Comparison of ENCODE assay signal across 9 mouse cellular contexts in the genomic region with DNA sequence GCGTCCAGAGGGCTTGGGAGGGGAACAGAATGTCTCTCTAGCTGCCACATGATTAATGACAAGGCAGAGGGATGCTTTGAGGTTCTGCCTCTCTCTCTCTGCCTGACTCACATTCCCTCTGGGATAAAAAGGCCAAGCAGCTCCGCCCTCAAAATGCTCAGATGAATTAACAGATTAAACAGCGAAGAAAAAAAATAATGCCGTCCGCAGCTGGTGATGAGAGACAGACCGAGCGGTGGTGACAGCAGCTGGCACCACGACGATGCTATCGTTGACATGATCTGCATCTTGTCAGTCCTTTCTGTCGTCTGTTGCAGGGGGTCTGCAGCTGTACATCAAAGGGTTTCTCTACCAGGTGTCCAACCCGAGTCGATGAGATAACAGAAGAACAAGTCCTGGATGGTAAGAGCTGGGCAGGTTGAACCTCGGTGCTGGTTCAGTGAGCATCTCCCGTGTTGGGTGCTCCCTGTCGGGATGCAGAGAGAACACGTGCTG.
DNase-seq lines count a peak whose midpoint lies in the region; ATAC-seq and TF ChIP-seq lines count a peak whose summit lies in the region.
"Had no signal": no experiment of that assay in that cellular context is flagged by ENCODE, and none has a peak within 500 bp of the region (broad histone marks: within the 10 kb centered on the region; RNA-seq: fewer than 3 reads in every experiment).

No protein-coding gene starts in this region.

- H3K9ac ChIP-seq in kidney, postnatal 0 days (ENCODE audit: low read depth, low read length) = no peak overlapping the region
- no peak overlapping the region for H3K9ac ChIP-seq in forebrain, postnatal 0 days
- no peak overlapping the region for H3K9ac ChIP-seq in neural tube, embryonic 12.5 days

- no peak for TF ChIP-seq CTCF in kidney, postnatal 0 days (IDR thresholded peaks at IDR 0.05; ENCODE audit: low read depth)
- TF ChIP-seq CTCF in forebrain, postnatal 0 days (IDR thresholded peaks at IDR 0.05; ENCODE audit: low read depth) = no peak

- no peak overlapping the region for H3K27ac ChIP-seq in kidney, postnatal 0 days
- H3K27ac ChIP-seq in forebrain, postnatal 0 days (ENCODE audit: low read depth, low read length) = no peak overlapping the region
- no peak overlapping the region for H3K27ac ChIP-seq in neural tube, embryonic 12.5 days
- H3K27ac ChIP-seq: layer of hippocampus, adult 2 months had no signal

- peak; percentile 66 for DNase-seq in kidney, postnatal 0 days (ENCODE audit: low spot score)
- no peak for DNase-seq in kidney, adult 9 months
- DNase-seq in brain, adult 2 months (ENCODE audit: low read depth, low spot score) = peak; percentile 28
- peak; percentile 39 for DNase-seq in forebrain, postnatal 0 days
- no peak for DNase-seq in B cell, adult 2 months

- no peak overlapping the region for H3K4me2 ChIP-seq in kidney, postnatal 0 days (ENCODE audit: low read length)
- H3K4me2 ChIP-seq in forebrain, postnatal 0 days (ENCODE audit: low read depth) = no peak overlapping the region
- peak overlapping the region; percentile 34; the same call in 1 of the 2 replicates for H3K4me2 ChIP-seq in neural tube, embryonic 12.5 days (replicated peaks)

- ATAC-seq in kidney, postnatal 0 days (replicated peaks; ENCODE audit: low FRiP score, low read depth) = no peak
- ATAC-seq in forebrain, postnatal 0 days = peak; percentile 78
- ATAC-seq in neural tube, embryonic 12.5 days (ENCODE audit: low FRiP score, low read depth) = no peak; the same call in 1 of the 2 replicates
- ATAC-seq in CD4-positive, CD25-positive, alpha-beta regulatory T cell, adult 4 months = no peak
- ATAC-seq: intestine, embryonic 16.5 days had no signal

- 37% methylated on average over 17 of the region's 17 CpGs for WGBS in kidney, postnatal 0 days
- 44% methylated on average over 17 of the region's 17 CpGs for WGBS in forebrain, postnatal 0 days
- WGBS in neural tube, embryonic 12.5 days = 60% methylated on average over 17 of the region's 17 CpGs

- no peak overlapping the region for H3K4me3 ChIP-seq in kidney, postnatal 0 days (replicated peaks; ENCODE audit: low read depth, low read length)
- H3K4me3 ChIP-seq in forebrain, postnatal 0 days (ENCODE audit: low read depth, low read length) = no peak overlapping the region
- no peak overlapping the region for H3K4me3 ChIP-seq in neural tube, embryonic 12.5 days
- H3K4me3 ChIP-seq: layer of hippocampus, adult 2 months had no signal

- peaks cover 3% of the 10 kb centered on the region; the same call in 1 of the 2 replicates for H3K4me1 ChIP-seq in kidney, postnatal 0 days (replicated peaks; ENCODE audit: insufficient read depth, low read length)
- no peaks in the 10 kb centered on the region for H3K4me1 ChIP-seq in forebrain, postnatal 0 days (ENCODE audit: insufficient read depth)
- peaks cover 10% of the 10 kb centered on the region for H3K4me1 ChIP-seq in neural tube, embryonic 12.5 days

- no peaks in the 10 kb centered on the region for H3K36me3 ChIP-seq in kidney, postnatal 0 days (ENCODE audit: insufficient read depth, low read length)
- no peaks in the 10 kb centered on the region for H3K36me3 ChIP-seq in forebrain, postnatal 0 days (ENCODE audit: insufficient read depth)
- H3K36me3 ChIP-seq in neural tube, embryonic 12.5 days = no peaks in the 10 kb centered on the region

- no peaks in the 10 kb centered on the region for H3K9me3 ChIP-seq in kidney, postnatal 0 days (replicated peaks; ENCODE audit: low read length)
- H3K9me3 ChIP-seq in forebrain, postnatal 0 days (ENCODE audit: low read length) = no peaks in the 10 kb centered on the region
- H3K9me3 ChIP-seq in neural tube, embryonic 12.5 days = no peaks in the 10 kb centered on the region

- H3K27me3 ChIP-seq in kidney, postnatal 0 days (ENCODE audit: insufficient read depth, low read length) = no peaks in the 10 kb centered on the region
- no peaks in the 10 kb centered on the region for H3K27me3 ChIP-seq in forebrain, postnatal 0 days (ENCODE audit: insufficient read depth, low read length)
- H3K27me3 ChIP-seq in neural tube, embryonic 12.5 days (replicated peaks) = no peaks in the 10 kb centered on the region

Comparison
In these comparisons a context has a peak if more than half of its experiments do, and no peak if none do; other contexts are left out.
1. DNase-seq: peak in kidney, postnatal 0 days (single experiment), brain, adult 2 months (single experiment) and forebrain, postnatal 0 days (single experiment); none in kidney, adult 9 months (single experiment) and B cell, adult 2 months (0 of 2).